Mouse (Mus musculus): ENCODE results near the gene Mttp. TPM values are rescaled to one million over a fixed set of nuclear protein-coding genes. Genes with fewer than 3 reads are reported as not detected.
A peak's percentile ranks its signal among the peaks of the same experiment; 100 is the strongest.

Gene Mttp
- polyA plus RNA-seq, 1 experiment from 2014 or later: 10.2 TPM

- Histone ChIP-seq H3K27ac (no peak overlapping the region), H3K36me3 (no peaks in the 10 kb centered on the region), H3K9me3 (no peaks in the 10 kb centered on the region), H3K4me3 (no peak overlapping the region), H3K9ac (no peak overlapping the region), H3K4me1 (0 out of 2 replicates have a peak, but pooled peaks cover 3% of the 10 kb centered on the region), H3K4me2 (replicated peaks) (no peak overlapping the region), H3K27me3 (no peaks in the 10 kb centered on the region)
- 79% methylated on average over 7 of the region's 7 CpGs for WGBS
- ATAC-seq (ENCODE audit: insufficient number of reproducible peaks, insufficient read depth, low FRiP score, low TSS enrichment): 0 out of 2 replicates have a peak, but pooled peaks have one; percentile 60
Measured at GRCm38 (mm10) chr3:138043316-138043715, 101.5 kb downstream of the Mttp start.

- Histone ChIP-seq H3K27me3 (no peaks in the 10 kb centered on the region), H3K4me1 (0 out of 2 replicates have a peak, but pooled peaks cover 3% of the 10 kb centered on the region), H3K4me2 (replicated peaks) (no peak overlapping the region), H3K4me3 (no peak overlapping the region), H3K36me3 (no peaks in the 10 kb centered on the region), H3K9me3 (no peaks in the 10 kb centered on the region), H3K27ac (no peak overlapping the region), H3K9ac (no peak overlapping the region)
- 48% methylated on average over 3 of the region's 3 CpGs for WGBS
- no peak for ATAC-seq (ENCODE audit: insufficient number of reproducible peaks, insufficient read depth, low FRiP score, low TSS enrichment)
Measured at GRCm38 (mm10) chr3:138041591-138042301, 103.0 kb downstream of the Mttp start.

DNA sequence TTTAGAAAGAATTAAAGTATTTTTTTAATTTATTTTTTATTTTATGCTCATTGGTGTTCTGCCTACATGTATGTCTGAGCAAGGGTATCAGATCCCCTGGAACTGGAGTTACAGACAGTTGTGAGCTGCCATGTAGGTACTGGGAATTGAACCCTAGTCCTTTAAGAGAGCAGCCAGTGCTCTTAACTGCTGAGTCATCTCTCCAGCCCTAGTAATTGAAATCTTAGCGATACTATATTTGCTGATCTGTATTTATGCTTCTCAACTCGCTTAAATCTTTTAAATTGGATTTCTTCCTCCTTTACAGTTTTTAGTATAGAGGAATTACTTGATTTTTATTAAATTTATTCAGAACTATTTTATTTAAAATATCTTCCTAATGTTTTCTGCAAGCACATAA lies 103.8 kb downstream of the Mttp start:
- H3K9ac ChIP-seq: no peak overlapping the region
- no peak overlapping the region for H3K27ac ChIP-seq
- H3K4me3 ChIP-seq: no peak overlapping the region
- no peaks in the 10 kb centered on the region for H3K36me3 ChIP-seq
- H3K9me3 ChIP-seq: no peaks in the 10 kb centered on the region
- WGBS: 73% methylated on average over 2 of the region's 2 CpGs
- no peak overlapping the region for H3K4me2 ChIP-seq (replicated peaks)
- H3K4me1 ChIP-seq: 0 out of 2 replicates have a peak, but pooled peaks cover 3% of the 10 kb centered on the region
- ATAC-seq (ENCODE audit: insufficient number of reproducible peaks, insufficient read depth, low FRiP score, low TSS enrichment): no peak
- no peaks in the 10 kb centered on the region for H3K27me3 ChIP-seq

Other genes starting within 250 kb of the Mttp start
- gene Lamtor3, start 226.5 kb downstream of the Mttp start, polyA plus RNA-seq (2016; fragmentation: Nextera tagmentation; extraction: Ambion mirVana): 96.8 and 102 TPM in 2 replicates
- gene Dapp1, start 163.4 kb downstream of the Mttp start, polyA plus RNA-seq (2016; fragmentation: Nextera tagmentation; extraction: Ambion mirVana): 3.9 and 4.1 TPM in 2 replicates
- gene 1110002E22Rik, start 79.9 kb downstream of the Mttp start, polyA plus RNA-seq (2016; fragmentation: Nextera tagmentation; extraction: Ambion mirVana): 0.27 and 0.47 TPM in 2 replicates
- gene Gm5105, start 77.6 kb downstream of the Mttp start, polyA plus RNA-seq (2016; fragmentation: Nextera tagmentation; extraction: Ambion mirVana): not detected in 2 replicates
- gene Trmt10a, start 1.5 kb downstream of the Mttp start, polyA plus RNA-seq (2016; fragmentation: Nextera tagmentation; extraction: Ambion mirVana): 14.0 and 15.2 TPM in 2 replicates
- gene 4930579F01Rik, start 48.9 kb upstream of the Mttp start, polyA plus RNA-seq (2016; fragmentation: Nextera tagmentation; extraction: Ambion mirVana): 0.10 and 0.29 TPM in 2 replicates
- 0.39 and 0.82 TPM in 2 replicates for gene Adh7, start 72.8 kb upstream of the Mttp start, polyA plus RNA-seq (2016; fragmentation: Nextera tagmentation; extraction: Ambion mirVana)
- 0.58 and 0.90 TPM in 2 replicates for gene Adh1, start 116.0 kb upstream of the Mttp start, polyA plus RNA-seq (2016; fragmentation: Nextera tagmentation; extraction: Ambion mirVana)
- gene Adh6a, start 168.3 kb upstream of the Mttp start, polyA plus RNA-seq (2016; fragmentation: Nextera tagmentation; extraction: Ambion mirVana): not detected in 2 replicates
- 0.29 and 0.47 TPM in 2 replicates for gene Adh6b, start 196.8 kb upstream of the Mttp start, polyA plus RNA-seq (2016; fragmentation: Nextera tagmentation; extraction: Ambion mirVana)

Data from embryonic facial prominence, embryonic 12.5 days (tissue).